Mouse (Mus musculus): ENCODE results near the gene Asl. TPM values are rescaled to one million over a fixed set of nuclear protein-coding genes. Genes with fewer than 3 reads are reported as not detected.
"Not testable (repeated sequence)": the region's sequence is repeated elsewhere in the genome, so short reads cannot be mapped to it uniquely, and the experiment has no call there.

The Asl gene
- total RNA-seq, 2 experiments from 2014 or later, result 15.7 to 23.5 TPM

GRCm38 (mm10) chr5:130044201-130044695 is 15.2 kb upstream of the Asl start:
- intact Hi-C loops (cut with DNase I), result loop anchor here (1.0 kb wide), 1 partner anchor 95 kb away; no protein-coding TSS in a partner anchor
- DNase-seq (ENCODE audit: extremely low spot score in 1 of 2, low spot score in 2 of 2), result peak; percentile 32 to 53
- H3K27ac ChIP-seq, result no peak overlapping the region; the same call in 1 of the 2 replicates

GRCm38 (mm10) chr5:130043741-130044140 is 14.7 kb upstream of the Asl start:
- H3K4me3 ChIP-seq, result no peak overlapping the region
- DNase-seq (ENCODE audit: extremely low spot score in 1 of 2, low spot score in 2 of 2), result no peak
- peak overlapping the region; percentile 37; the same call in 1 of the 2 replicates for H3K27ac ChIP-seq
- intact Hi-C loops (cut with DNase I), result loop anchor here (1.0 kb wide), 1 partner anchor 96 kb away; no protein-coding TSS in a partner anchor
- TF ChIP-seq CTCF (IDR thresholded peaks at IDR 0.05), result no peak

More at GRCm38 (mm10) chr5:130044201-130044695, 15.2 kb upstream of the Asl start:
- H3K4me3 ChIP-seq, result no peak overlapping the region
- peak; percentile 84 for TF ChIP-seq CTCF (IDR thresholded peaks at IDR 0.05)

DNA sequence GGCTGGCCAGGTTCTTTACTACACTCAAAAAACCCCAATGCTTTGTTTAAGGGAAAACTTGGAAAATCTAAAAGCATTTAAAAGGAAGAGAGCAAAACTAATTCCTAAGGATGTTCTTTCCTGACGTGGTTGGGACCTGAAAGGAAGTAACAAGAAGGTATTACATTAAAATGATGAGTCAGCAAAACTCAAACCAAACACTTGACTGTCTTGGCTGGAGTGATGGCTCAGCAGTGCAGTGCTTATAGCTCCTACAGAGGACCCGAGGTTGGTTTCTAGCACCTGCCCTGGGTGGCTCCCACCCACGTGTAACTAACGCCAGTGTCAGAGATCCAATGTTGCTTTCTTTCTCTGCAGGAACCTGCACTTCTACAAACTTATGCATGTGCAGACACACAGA is 12.2 kb upstream of the Asl start:
- Histone ChIP-seq H3K4me3 (no peak overlapping the region), H3K27ac (no peak overlapping the region)
- no peak for DNase-seq (ENCODE audit: extremely low spot score in 1 of 2, low spot score in 2 of 2)
- intact Hi-C loops (cut with DNase I), result no loop called here
- TF ChIP-seq CTCF (IDR thresholded peaks at IDR 0.05), result no peak

DNA sequence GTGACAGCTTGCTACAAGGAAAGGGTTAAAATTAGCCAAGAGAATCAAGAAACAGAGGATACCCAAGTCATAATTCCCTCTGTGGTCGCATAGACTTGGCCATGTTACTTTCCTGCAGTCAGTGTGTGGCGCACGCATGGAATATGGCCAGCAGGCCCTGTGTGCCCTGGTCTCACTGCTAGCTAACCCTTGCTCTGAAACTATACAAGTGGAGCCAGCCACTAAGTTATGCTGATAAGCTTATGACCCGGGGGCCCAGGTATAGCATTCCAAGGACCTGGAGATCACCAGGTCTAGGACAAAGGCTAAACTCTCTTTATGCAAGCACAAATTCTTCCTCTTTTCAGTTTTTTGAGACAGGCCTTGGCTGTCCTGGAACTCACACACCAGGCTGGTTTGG is 11.8 kb upstream of the Asl start:
- H3K4me3 ChIP-seq, result no peak overlapping the region
- no peak for DNase-seq (ENCODE audit: extremely low spot score in 1 of 2, low spot score in 2 of 2)
- no peak overlapping the region for H3K27ac ChIP-seq
- intact Hi-C loops (cut with DNase I), result no loop called here
- no peak for TF ChIP-seq CTCF (IDR thresholded peaks at IDR 0.05)

- Histone ChIP-seq H3K4me3 (no peak overlapping the region), H3K27ac (no peak overlapping the region)
- intact Hi-C loops (cut with DNase I), result loop anchor here (1.0 kb wide), 1 partner anchor 14 kb away; no protein-coding TSS in a partner anchor
- peak; percentile 77 for TF ChIP-seq CTCF (IDR thresholded peaks at IDR 0.05)
- DNase-seq (ENCODE audit: extremely low spot score in 1 of 2, low spot score in 2 of 2), result peak; percentile 39 to 45
These were observed 8.9 kb upstream of the Asl start for GRCm38 (mm10) chr5:130037752-130038455.

DNA sequence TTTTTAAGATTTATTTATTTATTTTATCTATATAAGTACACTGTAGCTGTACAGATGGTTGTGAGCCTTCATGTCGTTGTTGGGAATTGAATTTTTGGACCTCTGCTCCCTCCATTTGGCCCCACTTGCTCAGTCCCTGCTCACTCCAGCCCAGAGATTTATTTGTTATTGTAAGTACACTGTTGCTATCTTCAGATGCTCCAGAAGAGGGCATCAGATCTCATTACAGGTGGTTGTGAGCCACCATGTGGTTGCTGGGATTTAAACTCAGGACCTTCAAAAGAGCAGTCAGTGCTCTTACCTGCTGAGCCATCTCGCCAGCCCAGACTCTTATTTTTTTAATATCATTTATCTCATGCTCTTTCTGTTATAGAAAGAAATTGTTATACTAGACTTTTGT is 7.3 kb upstream of the Asl start:
- TF ChIP-seq CTCF (IDR thresholded peaks at IDR 0.05), result peak; percentile 27
- intact Hi-C loops (cut with DNase I), result not testable (repeated sequence)

DNA sequence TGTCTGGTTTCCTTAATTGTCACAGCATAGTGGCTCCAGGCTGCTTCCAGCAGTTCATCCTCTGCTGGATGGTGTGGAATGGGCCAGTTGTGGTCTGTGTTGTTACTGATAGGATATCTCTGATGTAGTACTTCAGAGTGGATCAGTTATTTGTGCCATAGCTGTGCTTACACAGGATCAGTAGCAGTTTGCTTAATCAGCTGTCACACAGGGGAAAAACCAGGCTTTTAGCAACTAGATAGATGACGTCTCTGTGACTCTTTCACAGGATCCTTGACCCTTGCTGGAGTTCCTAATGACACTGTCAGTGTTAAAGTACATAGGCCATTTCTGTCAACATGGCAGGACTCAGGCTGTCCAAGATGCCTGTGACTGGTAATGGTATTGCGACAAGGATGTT is 4.8 kb upstream of the Asl start:
- Histone ChIP-seq H3K4me3 (no peak overlapping the region), H3K27ac (no peak overlapping the region)
- DNase-seq (ENCODE audit: extremely low spot score in 1 of 2, low spot score in 2 of 2), result no peak
- TF ChIP-seq CTCF (IDR thresholded peaks at IDR 0.05), result no peak
- intact Hi-C loops (cut with DNase I), result no loop called here

More for the DNA sequence above, 7.3 kb upstream of the Asl start:
- not testable (repeated sequence) for H3K4me3 ChIP-seq; DNase-seq (ENCODE audit: extremely low spot score in 1 of 2, low spot score in 2 of 2); H3K27ac ChIP-seq

GRCm38 (mm10) chr5:130031410-130032390 is 2.7 kb upstream of the Asl start:
- no peak for TF ChIP-seq CTCF (IDR thresholded peaks at IDR 0.05)
- Histone ChIP-seq H3K27ac (no peak overlapping the region), H3K4me3 (no peak overlapping the region)
- intact Hi-C loops (cut with DNase I), result no loop called here
- no peak for DNase-seq (ENCODE audit: extremely low spot score in 1 of 2, low spot score in 2 of 2)

DNA sequence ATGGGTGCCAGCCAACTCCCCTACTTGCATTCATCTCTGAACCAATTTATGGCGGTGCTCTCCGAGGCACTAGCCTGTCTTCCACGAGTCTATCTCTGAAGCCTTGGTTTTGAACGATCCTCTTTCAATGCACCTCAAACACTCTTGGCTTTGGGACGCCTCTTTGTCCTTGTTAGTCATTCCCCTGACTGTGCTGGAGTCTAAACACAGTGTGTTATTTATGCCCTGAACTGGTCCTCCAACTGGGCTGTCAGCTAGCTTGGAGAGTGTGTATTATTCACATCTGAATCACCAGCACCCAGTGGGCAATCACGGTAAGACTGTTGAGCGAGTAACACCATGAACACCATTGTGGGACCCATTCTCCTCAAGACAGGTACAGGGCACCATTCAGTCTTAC is 1.4 kb downstream of the Asl start:
- TF ChIP-seq CTCF (IDR thresholded peaks at IDR 0.05), result no peak
- Histone ChIP-seq H3K27ac (no peak overlapping the region), H3K4me3 (no peak overlapping the region)
- no peak for DNase-seq (ENCODE audit: extremely low spot score in 1 of 2, low spot score in 2 of 2)
- intact Hi-C loops (cut with DNase I), result loop anchor here (5.0 kb wide), 1 partner anchor 115 kb away; the partner anchor contains the start of gene Kctd7

- Histone ChIP-seq H3K27ac (no peak overlapping the region), H3K4me3 (no peak overlapping the region)
- DNase-seq (ENCODE audit: extremely low spot score in 1 of 2, low spot score in 2 of 2), result no peak
- intact Hi-C loops (cut with DNase I), result loop anchor here (5.0 kb wide), 1 partner anchor 115 kb away; the partner anchor contains the start of gene Kctd7
- TF ChIP-seq CTCF (IDR thresholded peaks at IDR 0.05), result no peak
These were observed 1.9 kb downstream of the Asl start for GRCm38 (mm10) chr5:130027134-130027533.

DNA sequence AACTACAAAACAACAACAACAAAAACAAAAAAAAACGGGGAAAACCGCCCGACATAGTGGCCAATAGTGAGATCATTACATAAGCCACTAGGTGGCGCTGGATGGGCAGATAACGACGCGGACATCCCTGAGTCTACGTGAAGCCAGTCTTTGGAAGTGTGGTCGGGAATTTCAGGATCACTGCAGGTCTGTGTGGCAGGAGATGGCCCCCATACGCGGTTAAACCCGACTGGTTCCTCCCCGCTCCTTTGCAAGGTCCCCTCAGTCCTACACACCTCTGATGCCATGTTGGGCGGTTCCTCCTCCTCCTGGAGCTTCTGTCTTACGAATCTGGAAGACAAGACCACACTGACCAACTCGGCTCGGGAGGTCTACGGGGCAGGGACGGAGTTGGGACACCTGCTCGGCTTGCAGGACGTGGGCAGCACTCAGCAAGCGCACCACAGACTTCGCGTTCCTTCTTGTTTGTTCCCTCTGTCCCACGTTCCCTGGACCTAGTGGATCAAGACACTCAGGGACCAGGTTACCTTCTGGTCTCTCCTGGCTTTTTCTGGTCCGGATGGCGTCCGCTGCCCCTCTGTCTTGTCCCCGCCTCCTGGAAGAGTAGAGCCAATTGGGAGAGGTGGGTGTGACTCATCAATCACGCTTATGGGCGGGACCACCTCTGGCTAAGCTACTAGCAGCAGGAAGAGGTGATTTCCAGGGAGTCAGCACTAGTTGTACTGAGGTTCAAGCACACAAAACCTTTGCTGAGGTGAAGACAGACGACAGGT is 5.1 kb downstream of the Asl start:
- DNase-seq (ENCODE audit: extremely low spot score in 1 of 2, low spot score in 2 of 2), result peak; percentile 65 to 66
- intact Hi-C loops (cut with DNase I), result loop anchor here (1.0 kb wide), 2 partner anchors 14 to 139 kb away; no protein-coding TSS in a partner anchor
- peak overlapping the region; percentile 28; the same call in 1 of the 2 replicates for H3K27ac ChIP-seq
- peak; percentile 87 for TF ChIP-seq CTCF (IDR thresholded peaks at IDR 0.05)
- peak overlapping the region; percentile 63 for H3K4me3 ChIP-seq
